Mouse (Mus musculus) CH12.LX (cell line): ENCODE measurements around the gene Mier3.

Source experiments
- CTCF ChIP-seq, 2 experiments: IDR thresholded peaks in 1 of 2; conservative IDR thresholded peaks in 1 of 2; 2 replicates each; pipeline ENCODE4 v1.5.1; 2011 to 2012; ENCODE audit warnings: low read depth in 2 of 2, low read length in 2 of 2, improper control_type of control experiment in 1 of 2, inconsistent platforms in 1 of 2, mild to moderate bottlenecking in 1 of 2, moderate library complexity in 1 of 2
- MAFK ChIP-seq: IDR thresholded peaks from 2 replicates; pipeline ENCODE4 v1.6.1; 2011; ENCODE audit warnings: low read length, improper control_type of control experiment; ENCODE audit not compliant: insufficient replicate concordance
- NELFE ChIP-seq: IDR thresholded peaks from 2 replicates; pipeline ENCODE4 v1.6.1; 2011; ENCODE audit warnings: low read depth, low read length, improper control_type of control experiment
- RCOR1 ChIP-seq: conservative IDR thresholded peaks from 2 replicates; pipeline ENCODE4 v1.6.1; 2012; ENCODE audit warnings: low read depth, mild to moderate bottlenecking, inconsistent platforms, low read length, improper control_type of control experiment
- TBP ChIP-seq: conservative IDR thresholded peaks from 2 replicates; pipeline ENCODE4 v1.6.1; 2011; ENCODE audit warnings: low read depth, low read length, improper control_type of control experiment
- TCF12 ChIP-seq: IDR thresholded peaks from 2 replicates; pipeline ENCODE4 v1.6.1; 2014; ENCODE audit warnings: low read depth, mild to moderate bottlenecking, inconsistent platforms, low read length, improper control_type of control experiment

DNA sequence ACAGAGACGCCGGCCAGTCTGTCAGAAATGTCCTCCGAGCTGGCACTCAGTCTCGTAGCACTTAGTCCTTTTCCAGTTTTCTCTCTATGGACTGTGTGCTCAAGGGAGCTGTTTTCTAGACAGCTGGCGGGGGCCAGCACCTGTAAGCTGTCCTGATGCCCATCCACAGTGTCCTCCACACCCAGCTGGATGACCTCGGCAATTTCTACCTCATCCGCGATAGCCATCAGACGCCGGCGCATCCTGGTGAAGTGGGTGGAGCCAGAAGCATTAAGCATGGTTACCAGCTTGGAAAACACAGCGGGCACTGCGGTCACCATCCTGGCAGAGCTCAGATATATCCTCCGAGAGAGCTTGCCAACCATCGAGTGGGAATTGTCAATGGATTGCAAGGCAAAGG, 75.2 kb downstream of the Mier3 start:
- TF ChIP-seq TBP (no peak), TCF12 (no peak), MAFK (no peak), RCOR1 (no peak), NELFE (no peak), CTCF (conservative IDR thresholded peaks at IDR 0.05 in 1 of 2, IDR thresholded peaks at IDR 0.05 in 1 of 2; ENCODE audit: low read depth in 2 of 2, low read length in 2 of 2) (no peak)
